ENCODE assay signal across 11 mouse cellular contexts in the genomic region with DNA sequence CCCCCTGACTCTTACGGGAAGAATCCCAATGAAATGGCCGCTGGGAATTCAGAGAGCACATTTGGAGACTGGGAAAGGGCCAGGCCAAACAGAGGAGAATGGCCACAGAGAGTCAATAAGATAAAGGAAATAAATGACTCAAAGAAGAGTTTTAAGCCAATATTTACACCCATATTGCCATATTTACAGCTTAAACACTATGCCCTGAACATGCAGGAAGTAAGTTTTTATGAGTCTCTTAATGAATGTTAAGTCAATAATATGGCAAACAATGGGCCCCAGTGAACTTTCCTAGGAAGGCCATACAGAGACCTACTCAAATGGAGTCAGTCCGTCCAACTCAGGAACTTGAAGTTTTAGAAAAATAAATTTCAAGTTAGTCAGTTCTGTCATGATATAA.
"Had no signal": no experiment of that assay in that cellular context is flagged by ENCODE, and none has a peak within 500 bp of the region (broad histone marks: within the 10 kb centered on the region; RNA-seq: fewer than 3 reads in every experiment).

No protein-coding gene starts in this region.

- H3K27ac ChIP-seq: left cerebral cortex, adult 2 months; limb, embryonic 10.5 days; liver, embryonic 15.5 days; midbrain, embryonic 13.5 days had no signal

- H3K4me2 ChIP-seq: liver, embryonic 11.5 days; liver, embryonic 15.5 days; midbrain, embryonic 13.5 days had no signal

- DNase-seq: kidney, adult 18-20 months; kidney, postnatal 10 days; kidney, postnatal 4 days; right cerebral cortex, postnatal 14 days; thymus, adult 18-20 months; thymus, postnatal 14 days had no signal

- H3K4me3 ChIP-seq: left cerebral cortex, adult 2 months; limb, embryonic 10.5 days; liver, embryonic 15.5 days; midbrain, embryonic 13.5 days had no signal

- H3K4me1 ChIP-seq: liver, embryonic 15.5 days; midbrain, embryonic 13.5 days had no signal

- H3K27me3 ChIP-seq: liver, embryonic 15.5 days; midbrain, embryonic 13.5 days had no signal

- H3K9me3 ChIP-seq: limb, embryonic 10.5 days; liver, embryonic 15.5 days; midbrain, embryonic 13.5 days had no signal

- H3K9ac ChIP-seq: liver, embryonic 15.5 days; midbrain, embryonic 13.5 days had no signal

- ATAC-seq: midbrain, embryonic 13.5 days had no signal

- H3K36me3 ChIP-seq: limb, embryonic 10.5 days; liver, embryonic 15.5 days; midbrain, embryonic 13.5 days had no signal
